Mouse (Mus musculus) heart, adult 10 weeks (tissue): ENCODE results near the gene Timm22. TPM values are rescaled to one million over a fixed set of nuclear protein-coding genes. Genes with fewer than 3 reads are reported as not detected.

Source experiments
- polyA plus RNA-seq: library from polyadenylated mRNA; stranded (reverse); fragments of 350-450 nt; fragmentation: Illumina TruSeq; extraction: RNeasy Lipid Tissue Mini Kit (QIAGEN cat#74804); gene quantifications from one replicate; pipeline ENCODE4 v1.2.3, GENCODE M21; 2014; ENCODE audit warnings: low read depth, low replicate concordance

The Timm22 gene
- polyA plus RNA-seq: 27.8 TPM

DNA sequence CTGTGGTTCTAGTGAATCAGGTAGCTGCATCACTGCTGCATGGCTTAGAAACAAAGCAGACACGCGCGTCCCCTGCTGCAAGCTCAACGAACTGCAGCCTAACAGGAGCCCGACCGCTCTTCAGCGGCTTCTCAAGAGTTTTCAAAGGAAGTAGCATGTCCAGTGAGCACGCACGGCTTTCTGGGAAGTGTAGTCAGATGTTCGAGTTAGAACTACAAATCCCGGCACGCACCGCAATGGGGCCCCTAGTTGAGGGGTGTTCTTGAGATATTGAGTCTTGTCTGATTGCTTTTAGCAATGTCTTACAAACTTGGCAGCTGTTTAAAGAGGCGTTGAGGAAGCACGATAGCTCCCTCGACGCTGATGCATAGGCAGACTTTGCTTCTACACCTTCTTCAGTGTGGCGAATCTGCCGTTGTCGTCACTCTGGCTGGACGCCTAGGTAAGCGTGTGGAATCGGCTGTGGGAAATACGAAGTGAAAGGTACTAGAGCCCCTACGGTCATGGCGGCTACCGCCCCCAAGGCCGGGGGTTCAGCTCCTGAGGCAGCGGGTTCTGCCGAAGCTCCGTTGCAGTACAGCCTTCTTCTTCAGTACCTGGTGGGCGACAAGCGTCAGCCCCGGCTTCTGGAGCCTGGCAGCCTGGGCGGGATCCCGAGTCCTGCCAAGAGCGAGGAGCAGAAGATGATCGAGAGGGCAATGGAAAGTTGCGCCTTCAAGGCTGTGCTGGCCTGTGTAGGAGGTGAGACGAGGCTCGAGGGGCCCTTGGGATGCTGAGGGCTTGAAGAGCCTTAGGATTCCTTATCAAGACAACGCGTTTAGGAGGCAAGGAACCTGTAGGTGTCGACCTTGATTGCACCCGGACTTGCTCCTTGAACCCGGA, at the start of gene Timm22:
TSS of gene Timm22 (plus strand) at position 251 of the 882 bp plus-strand sequence.

DNA sequence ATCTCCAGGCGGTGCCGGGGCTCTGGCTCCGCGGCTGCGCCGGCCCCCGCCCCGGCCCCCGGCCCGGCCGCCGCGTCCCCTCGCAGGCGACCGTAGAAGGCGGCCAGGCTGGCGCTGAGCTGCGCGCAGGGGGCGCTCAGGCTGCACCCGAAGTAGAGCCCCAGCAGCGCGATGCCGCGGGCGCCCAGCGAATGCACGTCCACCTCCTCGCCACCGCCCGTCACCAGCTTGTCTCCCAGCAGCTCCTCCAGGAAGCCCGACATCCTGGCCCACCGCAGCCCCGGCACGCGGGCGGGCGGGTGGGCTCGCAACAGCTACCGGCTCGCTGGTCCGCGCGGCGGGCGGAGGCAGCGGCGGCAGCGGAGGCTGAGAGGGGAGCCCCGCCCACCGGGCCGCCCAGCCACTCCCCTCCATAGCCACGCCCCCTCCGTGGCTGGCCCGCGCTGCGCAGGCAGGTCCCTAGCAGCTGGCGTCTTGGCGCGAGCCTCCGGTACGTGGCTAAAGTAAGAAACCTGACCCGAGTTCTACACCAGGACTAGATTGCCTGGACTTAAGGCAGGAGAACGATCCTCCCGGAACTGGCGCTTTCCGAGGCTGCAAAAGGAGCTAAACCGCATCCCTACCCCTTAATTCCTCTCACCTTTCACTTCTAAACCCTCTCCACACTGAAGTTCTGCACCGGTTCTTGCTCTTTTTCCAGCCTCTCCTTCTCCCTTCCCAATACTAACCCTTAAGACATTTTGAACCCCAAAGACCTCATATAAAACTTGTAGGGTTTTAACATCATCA, 7.8 kb upstream of the Timm22 start, which contains the start of gene Nxn:
TSS of gene Nxn (minus strand) at position 343 of the 789 bp plus-strand sequence.

Other genes with a start within 250 kb of the Timm22 start
- gene Vps53, start 227.3 kb upstream of the Timm22 start, polyA plus RNA-seq: 23.3 TPM
- 4.8 TPM for gene Fam57a, start 227.3 kb upstream of the Timm22 start, polyA plus RNA-seq
- gene Dbil5, start 189.3 kb upstream of the Timm22 start, polyA plus RNA-seq: not detected
- 4.8 TPM for gene Gemin4, start 189.3 kb upstream of the Timm22 start, polyA plus RNA-seq
- gene Mrm3, start 163.2 kb upstream of the Timm22 start, polyA plus RNA-seq: 28.5 TPM
- gene Glod4, start 163.2 kb upstream of the Timm22 start, polyA plus RNA-seq: 48.7 TPM
- gene Nxn, start 7.8 kb upstream of the Timm22 start, polyA plus RNA-seq: 12.9 TPM
- 27.9 TPM for gene Abr, start 215.4 kb downstream of the Timm22 start, polyA plus RNA-seq